Mouse (Mus musculus) heart, postnatal 0 days (tissue): ENCODE data around the gene Cx3cr1. TPM values are rescaled to one million over a fixed set of nuclear protein-coding genes. Genes with fewer than 3 reads are reported as not detected.

Experiments used
- ATAC-seq: fragments of 200-750 bp; cut with Nextera tagmentation; 2 replicates; pipeline ENCODE4 v1.8.0; 2017; ENCODE audit warnings: low read depth, moderate number of reproducible peaks, moderate library complexity; ENCODE audit not compliant: insufficient read depth
- DNase-seq: peaks from one replicate; pipeline ENCODE4 v3.0.0-alpha.2; 2016; ENCODE audit warnings: low spot score
- H3K27ac ChIP-seq: fragments of 300-500 bp; sonication (generic); 2 replicates; pipeline ENCODE4 v1.5.1; 2014; ENCODE audit warnings: low read depth, mild to moderate bottlenecking
- H3K27me3 ChIP-seq: fragments of 300-500 bp; sonication (generic); 2 replicates; pipeline ENCODE4 v1.6.1; 2014; ENCODE audit warnings: low read length, mixed read lengths; ENCODE audit not compliant: control insufficient read depth, insufficient read depth
- H3K36me3 ChIP-seq: fragments of 300-500 bp; sonication (generic); replicated peaks from 2 replicates; pipeline ENCODE4 v1.6.1; 2014; ENCODE audit warnings: low read length, mixed read lengths; ENCODE audit not compliant: control insufficient read depth, insufficient read depth
- H3K4me1 ChIP-seq: fragments of 300-500 bp; sonication (generic); 2 replicates; pipeline ENCODE4 v1.6.1; 2014; ENCODE audit warnings: antibody characterized with exemption; ENCODE audit not compliant: control insufficient read depth, insufficient read depth
- H3K4me2 ChIP-seq: fragments of 300-500 bp; sonication (generic); 2 replicates; pipeline ENCODE4 v1.6.1; 2014; ENCODE audit warnings: low read depth, mild to moderate bottlenecking, low read length, moderate library complexity
- H3K4me3 ChIP-seq: fragments of 300-500 bp; sonication (generic); 2 replicates; pipeline ENCODE4 v1.5.1; 2014; ENCODE audit warnings: low read depth, low read length
- H3K9ac ChIP-seq: fragments of 300-500 bp; sonication (generic); replicated peaks from 2 replicates; pipeline ENCODE4 v1.6.1; 2014; ENCODE audit warnings: low read depth, low read length, mixed read lengths
- H3K9me3 ChIP-seq: fragments of 300-500 bp; sonication (generic); replicated peaks from 2 replicates; pipeline ENCODE4 v1.6.1; 2016; ENCODE audit warnings: low read length; ENCODE audit not compliant: control insufficient read depth
- CTCF ChIP-seq: IDR thresholded peaks from 2 replicates; pipeline ENCODE4 v1.5.1; 2016; ENCODE audit warnings: antibody characterized with exemption, control low read depth, low read depth
- EP300 ChIP-seq: IDR thresholded peaks from 2 replicates; pipeline ENCODE4 v1.6.1; 2016; ENCODE audit warnings: antibody characterized with exemption, low read depth
- WGBS: fragments of 180-500 bp; shearing (Covaris S2); extraction: QIAGEN DNeasy Blood & Tissue Kit; methylation state at CpG from one replicate; pipeline ENCODE4 v1.1.7; 2014; 5-methylcytosine and 5-hydroxymethylcytosine counted together
- polyA plus RNA-seq: library from polyadenylated mRNA; unstranded; fragments of >200 nt; fragmentation: Nextera tagmentation; extraction: Ambion mirVana; gene quantifications from 2 replicates; pipeline ENCODE4 v1.2.1, GENCODE M21; 2015
- total RNA-seq: library from RNA; depleted of rRNA; stranded (reverse); fragments of >200 nt; gene quantifications from 2 replicates; pipeline ENCODE4 v1.2.3, GENCODE M21; 2014; ENCODE audit warnings: low replicate concordance

The Cx3cr1 gene
- total and polyA plus RNA-seq, 2 experiments from 2014 or later = 4.7 to 5.2 TPM

DNA sequence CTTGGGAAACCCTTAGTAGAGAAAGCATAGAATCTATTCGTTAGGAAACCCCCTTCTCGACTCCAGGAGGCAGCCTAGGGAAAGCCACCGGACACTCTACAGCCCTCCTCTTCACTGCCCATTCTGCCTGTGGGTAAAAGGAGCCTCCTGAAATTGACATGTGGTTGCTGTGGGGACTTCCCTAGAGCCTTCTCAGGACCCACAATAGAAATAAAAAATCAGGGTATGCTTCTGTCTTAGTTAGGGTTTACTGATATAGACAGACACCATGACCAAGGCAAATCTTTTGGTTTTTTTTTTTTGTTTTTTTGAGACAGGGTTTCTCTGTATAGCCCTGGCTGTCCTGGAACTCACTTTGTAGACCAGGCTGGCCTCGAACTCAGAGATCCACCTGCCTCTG, 73.6 kb downstream of the Cx3cr1 start:
- H3K9me3 ChIP-seq = no peaks in the 10 kb centered on the region
- ATAC-seq = no peak
- no peak for TF ChIP-seq EP300
- no peak for TF ChIP-seq CTCF
- H3K36me3 ChIP-seq = no peaks in the 10 kb centered on the region
- no peak for DNase-seq
- H3K4me3 ChIP-seq = no peak overlapping the region
- H3K9ac ChIP-seq = no peak overlapping the region
- no peak overlapping the region for H3K27ac ChIP-seq
- H3K4me1 ChIP-seq = no peaks in the 10 kb centered on the region
- WGBS = 75% methylated on average over 4 of the region's 4 CpGs
- no peaks in the 10 kb centered on the region for H3K27me3 ChIP-seq
- no peak overlapping the region for H3K4me2 ChIP-seq

DNA sequence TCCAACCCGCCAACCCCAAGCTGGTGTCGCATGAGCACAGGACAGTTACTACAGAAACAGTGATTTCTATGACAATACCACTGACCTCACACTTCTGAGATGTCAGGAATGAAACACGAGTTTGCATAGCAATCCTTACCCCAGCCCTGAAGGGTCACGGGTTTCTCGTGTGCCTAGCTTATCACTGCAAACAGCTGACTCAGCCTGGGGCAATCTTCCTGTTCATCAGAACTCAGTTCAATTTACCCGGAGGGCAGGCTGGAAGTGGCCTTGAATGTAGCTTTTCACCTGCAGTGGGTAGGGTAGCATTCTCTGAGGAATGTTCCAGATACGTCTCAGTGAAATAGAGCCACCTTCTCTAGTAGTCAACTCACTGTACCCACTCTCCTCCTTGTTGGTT, 75.5 kb downstream of the Cx3cr1 start:
- WGBS = 51% methylated on average over 7 of the region's 7 CpGs
- Histone ChIP-seq H3K9me3 (no peaks in the 10 kb centered on the region), H3K4me1 (no peaks in the 10 kb centered on the region), H3K4me3 (no peak overlapping the region), H3K4me2 (no peak overlapping the region), H3K9ac (no peak overlapping the region), H3K27me3 (no peaks in the 10 kb centered on the region), H3K27ac (no peak overlapping the region), H3K36me3 (no peaks in the 10 kb centered on the region)
- ATAC-seq (peak; percentile 20; the same call in 1 of the 2 replicates), DNase-seq (no peak)
- TF ChIP-seq EP300 (no peak), CTCF (no peak)

DNA sequence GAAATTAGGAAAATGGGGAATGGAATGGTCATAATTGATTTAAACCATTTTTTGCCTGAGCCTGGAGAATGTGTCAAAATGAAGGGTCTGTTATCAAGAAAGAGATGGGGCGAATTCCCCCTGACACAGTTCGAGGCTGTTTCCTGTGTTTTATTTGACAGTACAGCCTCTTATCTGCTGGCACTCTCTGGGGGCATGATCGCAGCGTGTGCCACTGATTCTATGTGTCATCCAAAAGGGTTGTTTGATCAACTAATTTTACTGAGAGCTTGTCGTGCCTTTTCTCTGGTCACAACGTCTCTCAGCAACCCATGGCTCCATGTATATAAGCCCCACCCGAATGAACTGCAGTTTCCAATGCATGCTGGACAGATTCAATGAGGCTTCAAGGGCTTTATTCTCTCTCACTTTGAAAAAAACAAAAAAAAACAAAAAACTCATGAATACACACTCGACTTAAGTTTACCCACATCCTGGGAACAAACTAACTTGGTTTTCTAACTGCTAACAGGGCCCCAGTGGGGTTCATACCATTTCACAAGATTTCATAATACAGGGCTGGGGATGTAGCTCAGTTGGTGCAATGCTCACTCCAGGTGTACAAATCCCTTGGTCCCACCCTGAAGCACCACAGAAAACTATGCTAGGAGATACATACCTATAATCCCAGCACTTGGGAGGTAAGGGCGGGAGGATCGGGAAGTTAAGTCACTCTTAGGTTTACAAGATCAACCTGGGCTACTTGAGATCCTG, 76.4 kb downstream of the Cx3cr1 start:
- Histone ChIP-seq H3K4me1 (no peaks in the 10 kb centered on the region), H3K27me3 (no peaks in the 10 kb centered on the region), H3K27ac (no peak overlapping the region), H3K4me2 (no peak overlapping the region), H3K9me3 (no peaks in the 10 kb centered on the region), H3K4me3 (no peak overlapping the region), H3K36me3 (no peaks in the 10 kb centered on the region), H3K9ac (no peak overlapping the region)
- TF ChIP-seq CTCF = no peak
- TF ChIP-seq EP300 = no peak
- DNase-seq = no peak
- no peak for ATAC-seq
- WGBS = 57% methylated on average over 10 of the region's 10 CpGs

DNA sequence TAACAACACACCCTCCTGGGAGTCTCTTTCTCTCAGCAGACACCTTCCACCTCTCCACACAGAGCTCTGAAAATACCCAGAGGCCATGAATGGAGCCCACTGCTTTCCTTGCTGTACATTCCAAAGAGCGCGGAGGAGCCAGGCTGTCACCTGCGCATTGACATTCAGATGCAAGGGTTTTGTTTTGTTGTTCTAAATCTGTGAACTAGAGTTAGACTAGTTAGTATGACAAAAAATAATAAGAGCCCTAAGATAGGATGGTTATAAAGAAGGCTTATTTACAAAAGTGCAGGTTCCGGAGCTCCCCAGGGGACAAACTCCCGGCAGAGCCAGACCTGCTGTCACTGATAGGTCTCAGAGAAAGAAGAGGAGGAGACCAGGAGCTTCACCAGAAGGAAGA, 78.4 kb downstream of the Cx3cr1 start:
- no peak overlapping the region for H3K9ac ChIP-seq
- no peak overlapping the region for H3K4me2 ChIP-seq
- H3K27ac ChIP-seq = no peak overlapping the region
- no peaks in the 10 kb centered on the region for H3K36me3 ChIP-seq
- H3K4me3 ChIP-seq = no peak overlapping the region
- WGBS = 33% methylated on average over 5 of the region's 5 CpGs
- no peaks in the 10 kb centered on the region for H3K4me1 ChIP-seq
- no peaks in the 10 kb centered on the region for H3K9me3 ChIP-seq
- no peaks in the 10 kb centered on the region for H3K27me3 ChIP-seq
- TF ChIP-seq EP300 (no peak), CTCF (no peak)
- DNase-seq = no peak
- no peak for ATAC-seq

- no peak overlapping the region for H3K9ac ChIP-seq
- ATAC-seq (no peak), DNase-seq (no peak)
- H3K9me3 ChIP-seq = no peaks in the 10 kb centered on the region
- H3K27ac ChIP-seq = no peak overlapping the region
- WGBS = 56% methylated on average over 7 of the region's 7 CpGs
- H3K27me3 ChIP-seq = no peaks in the 10 kb centered on the region
- peaks cover 7% of the 10 kb centered on the region; the same call in 1 of the 2 replicates for H3K4me1 ChIP-seq
- TF ChIP-seq EP300 (no peak), CTCF (no peak)
- no peak overlapping the region for H3K4me3 ChIP-seq
- H3K4me2 ChIP-seq = no peak overlapping the region
- no peaks in the 10 kb centered on the region for H3K36me3 ChIP-seq
Observed at GRCm38 (mm10) chr9:119988304-119988703, 81.4 kb downstream of the Cx3cr1 start.
